Mouse (Mus musculus) CH12.LX (cell line): ENCODE measurements around the gene Nxn.

Experiments
- CTCF ChIP-seq, 2 experiments: IDR thresholded peaks in 1 of 2; conservative IDR thresholded peaks in 1 of 2; 2 replicates each; pipeline ENCODE4 v1.5.1; 2011 to 2012; ENCODE audit warnings: low read depth in 2 of 2, low read length in 2 of 2, improper control_type of control experiment in 1 of 2, inconsistent platforms in 1 of 2, mild to moderate bottlenecking in 1 of 2, moderate library complexity in 1 of 2
- NELFE ChIP-seq: IDR thresholded peaks from 2 replicates; pipeline ENCODE4 v1.6.1; 2011; ENCODE audit warnings: low read depth, low read length, improper control_type of control experiment
- ZC3H11A ChIP-seq: IDR thresholded peaks from 2 replicates; pipeline ENCODE4 v1.6.1; 2012; ENCODE audit warnings: low read depth, mild to moderate bottlenecking, inconsistent platforms, low read length, improper control_type of control experiment

GRCm38 (mm10) chr11:76350931-76351623, 47.9 kb downstream of the Nxn start:
- no peak for TF ChIP-seq ZC3H11A
- TF ChIP-seq NELFE = no peak
- no peak for TF ChIP-seq CTCF (conservative IDR thresholded peaks at IDR 0.05 in 1 of 2, IDR thresholded peaks at IDR 0.05 in 1 of 2; ENCODE audit: low read depth in 2 of 2, low read length in 2 of 2)
